In genomic region chr13:35131272-35132185, GRCm38 (mm10) we compare ENCODE assay signal across 9 mouse cellular contexts.
DNase-seq lines count a peak whose midpoint lies in the region; ATAC-seq lines count a peak whose summit lies in the region.
"Had no signal": no experiment of that assay in that cellular context is flagged by ENCODE, and none has a peak within 500 bp of the region (broad histone marks: within the 10 kb centered on the region; RNA-seq: fewer than 3 reads in every experiment).

No protein-coding gene starts in this region.

- H3K27ac ChIP-seq in midbrain, embryonic 10.5 days (replicated peaks) = no peak overlapping the region
- H3K27ac ChIP-seq: neural tube, embryonic 12.5 days had no signal

- peak; percentile 20 for DNase-seq in 416B (ENCODE audit: low read depth)
- DNase-seq in CD4-positive, CD25-positive, alpha-beta regulatory T cell, adult 2 months (ENCODE audit: low read depth, low spot score) = peak; percentile 61
- DNase-seq in frontal cortex, postnatal 36 days (ENCODE audit: low spot score in 2 of 2) = peak; percentile 60 to 65
- peak; percentile 45 for DNase-seq in thymus, postnatal 4 days
- DNase-seq in gastrocnemius, postnatal 10 days = no peak
- no peak for DNase-seq in embryo, embryonic 9.5 days (ENCODE audit: extremely low spot score)
- no peak for DNase-seq in midbrain, embryonic 10.5 days (ENCODE audit: low spot score)

- WGBS in midbrain, embryonic 10.5 days = 86% methylated on average over 8 of the region's 8 CpGs

- H3K4me1 ChIP-seq in midbrain, embryonic 10.5 days = no peaks in the 10 kb centered on the region
- H3K4me1 ChIP-seq: neural tube, embryonic 12.5 days had no signal

- H3K27me3 ChIP-seq in midbrain, embryonic 10.5 days (ENCODE audit: low read depth, poor library complexity, severe bottlenecking) = no peaks in the 10 kb centered on the region
- H3K27me3 ChIP-seq: neural tube, embryonic 12.5 days had no signal

- no peaks in the 10 kb centered on the region for H3K9me3 ChIP-seq in midbrain, embryonic 10.5 days (replicated peaks)
- H3K9me3 ChIP-seq: neural tube, embryonic 12.5 days had no signal

- peak; percentile 35; the same call in 1 of the 2 replicates for ATAC-seq in megakaryocyte, adult 5-6 weeks (ENCODE audit: poor library complexity, severe bottlenecking)

- no peak overlapping the region for H3K4me3 ChIP-seq in midbrain, embryonic 10.5 days
- H3K4me3 ChIP-seq: neural tube, embryonic 12.5 days had no signal

- no peaks in the 10 kb centered on the region for H3K36me3 ChIP-seq in midbrain, embryonic 10.5 days
- H3K36me3 ChIP-seq: neural tube, embryonic 12.5 days had no signal

Comparison
In these comparisons a context has a peak if more than half of its experiments do, and no peak if none do; other contexts are left out.
1. DNase-seq: peak in 416B (single experiment), CD4-positive, CD25-positive, alpha-beta regulatory T cell, adult 2 months (single experiment), frontal cortex, postnatal 36 days (2 of 2) and thymus, postnatal 4 days (single experiment); none in gastrocnemius, postnatal 10 days (single experiment), embryo, embryonic 9.5 days (single experiment) and midbrain, embryonic 10.5 days (single experiment).